Mouse (Mus musculus) stomach, embryonic 16.5 days (tissue): Measurements from ENCODE around the gene Kcnip1. TPM values are rescaled to one million over a fixed set of nuclear protein-coding genes. Genes with fewer than 3 reads are reported as not detected.

ENCODE experiments used
- ATAC-seq: fragments of 200-750 bp; cut with Nextera tagmentation; 2 replicates; pipeline ENCODE4 v1.8.0; 2017; ENCODE audit warnings: moderate number of reproducible peaks, moderate TSS enrichment; ENCODE audit not compliant: insufficient read depth, low FRiP score
- H3K27ac ChIP-seq: fragments of 300-500 bp; sonication (generic); 2 replicates; pipeline ENCODE4 v1.5.1; 2014; ENCODE audit warnings: low read length
- H3K27me3 ChIP-seq: fragments of 300-500 bp; sonication (generic); 2 replicates; pipeline ENCODE4 v1.6.1; 2014; ENCODE audit warnings: low read length, control low read depth, mixed read lengths; ENCODE audit not compliant: control insufficient read depth, insufficient read depth
- H3K36me3 ChIP-seq: fragments of 300-500 bp; sonication (generic); 2 replicates; pipeline ENCODE4 v1.6.1; 2014; ENCODE audit warnings: low read length; ENCODE audit not compliant: control insufficient read depth, insufficient read depth
- H3K4me1 ChIP-seq: fragments of 300-500 bp; sonication (generic); 2 replicates; pipeline ENCODE4 v1.6.1; 2014; ENCODE audit warnings: low read length, control low read depth, mixed read lengths; ENCODE audit not compliant: control insufficient read depth, insufficient read depth
- H3K4me2 ChIP-seq: fragments of 300-500 bp; sonication (generic); 2 replicates; pipeline ENCODE4 v1.6.1; 2014; ENCODE audit warnings: low read depth, low read length, mixed read lengths
- H3K4me3 ChIP-seq: fragments of 300-500 bp; sonication (generic); replicated peaks from 2 replicates; pipeline ENCODE4 v1.5.1; 2014; ENCODE audit warnings: mild to moderate bottlenecking, low read length
- H3K9ac ChIP-seq: fragments of 300-500 bp; sonication (generic); 2 replicates; pipeline ENCODE4 v1.6.1; 2014; ENCODE audit warnings: low read length
- H3K9me3 ChIP-seq: fragments of 300-500 bp; sonication (generic); replicated peaks from 2 replicates; pipeline ENCODE4 v1.6.1; 2016; ENCODE audit warnings: low read length, control low read depth; ENCODE audit not compliant: control insufficient read depth
- WGBS: fragments of 180-500 bp; shearing (Covaris S2); extraction: QIAGEN DNeasy Blood & Tissue Kit; methylation state at CpG from one replicate; pipeline ENCODE4 v1.1.7; 2014; 5-methylcytosine and 5-hydroxymethylcytosine counted together
- polyA plus RNA-seq: library from polyadenylated mRNA; unstranded; fragments of >200 nt; fragmentation: Nextera tagmentation; extraction: Ambion mirVana; gene quantifications from 2 replicates; pipeline ENCODE4 v1.2.1, GENCODE M21; 2015

Kcnip1 gene
- polyA plus RNA-seq, 1 experiment from 2014 or later, result 10.7 TPM

- Histone ChIP-seq H3K9ac (no peak overlapping the region), H3K4me1 (peaks cover 14% of the 10 kb centered on the region; the same call in 1 of the 2 replicates), H3K36me3 (no peaks in the 10 kb centered on the region), H3K9me3 (no peaks in the 10 kb centered on the region), H3K4me3 (no peak overlapping the region), H3K27me3 (no peaks in the 10 kb centered on the region), H3K4me2 (peak overlapping the region; percentile 16; the same call in 1 of the 2 replicates), H3K27ac (no peak overlapping the region)
- ATAC-seq, result peak; percentile 90
- whole genome bisulfite sequencing, result 15% methylated on average over 7 of the region's 7 CpGs
Observed at GRCm38 (mm10) chr11:33744429-33744828, 248.5 kb downstream of the Kcnip1 start.

- H3K9ac ChIP-seq, result no peak overlapping the region
- no peak overlapping the region for H3K4me3 ChIP-seq
- ATAC-seq, result no peak
- H3K36me3 ChIP-seq, result no peaks in the 10 kb centered on the region
- 84% methylated on average over 3 of the region's 3 CpGs for WGBS
- H3K4me1 ChIP-seq, result peaks cover 10% of the 10 kb centered on the region; the same call in 1 of the 2 replicates
- H3K27ac ChIP-seq, result no peak overlapping the region
- H3K27me3 ChIP-seq, result no peaks in the 10 kb centered on the region
- H3K9me3 ChIP-seq, result no peaks in the 10 kb centered on the region
- H3K4me2 ChIP-seq, result no peak overlapping the region
Observed at GRCm38 (mm10) chr11:33740187-33740586, 252.8 kb downstream of the Kcnip1 start.

- Histone ChIP-seq H3K27me3 (no peaks in the 10 kb centered on the region), H3K4me1 (no peaks in the 10 kb centered on the region), H3K4me3 (no peak overlapping the region), H3K9me3 (no peaks in the 10 kb centered on the region), H3K27ac (no peak overlapping the region), H3K9ac (no peak overlapping the region), H3K36me3 (no peaks in the 10 kb centered on the region), H3K4me2 (no peak overlapping the region)
- no peak for ATAC-seq
- WGBS, result 58% methylated on average over 10 of the region's 10 CpGs
Observed at GRCm38 (mm10) chr11:33736426-33736825, 256.5 kb downstream of the Kcnip1 start.

GRCm38 (mm10) chr11:33733269-33733668 lies 259.7 kb downstream of the Kcnip1 start:
- no peaks in the 10 kb centered on the region for H3K36me3 ChIP-seq
- H3K9ac ChIP-seq, result no peak overlapping the region
- ATAC-seq, result no peak
- no peaks in the 10 kb centered on the region for H3K4me1 ChIP-seq
- H3K9me3 ChIP-seq, result no peaks in the 10 kb centered on the region
- H3K4me3 ChIP-seq, result no peak overlapping the region
- WGBS, result 11% methylated on average over 3 of the region's 3 CpGs
- H3K4me2 ChIP-seq, result no peak overlapping the region
- H3K27me3 ChIP-seq, result no peaks in the 10 kb centered on the region
- no peak overlapping the region for H3K27ac ChIP-seq

GRCm38 (mm10) chr11:33732358-33732757 lies 260.6 kb downstream of the Kcnip1 start:
- Histone ChIP-seq H3K4me1 (no peaks in the 10 kb centered on the region), H3K27ac (no peak overlapping the region), H3K4me3 (no peak overlapping the region), H3K9me3 (no peaks in the 10 kb centered on the region), H3K9ac (no peak overlapping the region), H3K4me2 (no peak overlapping the region), H3K27me3 (no peaks in the 10 kb centered on the region), H3K36me3 (no peaks in the 10 kb centered on the region)
- 88% methylated on average over 8 of the region's 8 CpGs for WGBS
- no peak for ATAC-seq

- Histone ChIP-seq H3K4me2 (no peak overlapping the region), H3K9me3 (no peaks in the 10 kb centered on the region), H3K4me3 (no peak overlapping the region), H3K9ac (no peak overlapping the region), H3K27ac (no peak overlapping the region), H3K4me1 (no peaks in the 10 kb centered on the region), H3K27me3 (no peaks in the 10 kb centered on the region), H3K36me3 (no peaks in the 10 kb centered on the region)
- WGBS, result 22% methylated on average over 7 of the region's 7 CpGs
- no peak for ATAC-seq
Observed at GRCm38 (mm10) chr11:33721297-33721696, 271.7 kb downstream of the Kcnip1 start.

- 25% methylated on average over 4 of the region's 4 CpGs for WGBS
- no peak overlapping the region for H3K4me2 ChIP-seq
Observed at GRCm38 (mm10) chr11:33706777-33707176, 286.2 kb downstream of the Kcnip1 start.

GRCm38 (mm10) chr11:33701958-33702459 lies 290.9 kb downstream of the Kcnip1 start:
- 27% methylated on average over 2 of the region's 2 CpGs for WGBS
- Histone ChIP-seq H3K27ac (no peak overlapping the region), H3K4me1 (no peaks in the 10 kb centered on the region), H3K9me3 (no peaks in the 10 kb centered on the region), H3K4me2 (no peak overlapping the region), H3K4me3 (no peak overlapping the region), H3K9ac (no peak overlapping the region), H3K36me3 (no peaks in the 10 kb centered on the region), H3K27me3 (no peaks in the 10 kb centered on the region)
- ATAC-seq, result peak; percentile 50; the same call in 1 of the 2 replicates

More at GRCm38 (mm10) chr11:33706777-33707176, 286.2 kb downstream of the Kcnip1 start:
- no peak overlapping the region for H3K4me3 ChIP-seq
- no peaks in the 10 kb centered on the region for H3K27me3 ChIP-seq
- H3K36me3 ChIP-seq, result no peaks in the 10 kb centered on the region
- no peak overlapping the region for H3K9ac ChIP-seq
- H3K27ac ChIP-seq, result no peak overlapping the region
- ATAC-seq, result no peak; the same call in 1 of the 2 replicates
- H3K4me1 ChIP-seq, result no peaks in the 10 kb centered on the region
- H3K9me3 ChIP-seq, result no peaks in the 10 kb centered on the region

GRCm38 (mm10) chr11:33701236-33701957 lies 291.6 kb downstream of the Kcnip1 start:
- Histone ChIP-seq H3K36me3 (no peaks in the 10 kb centered on the region), H3K9ac (no peak overlapping the region)
- ATAC-seq, result no peak

More at GRCm38 (mm10) chr11:33701236-33701957, 291.6 kb downstream of the Kcnip1 start:
- no peaks in the 10 kb centered on the region for H3K27me3 ChIP-seq
- H3K4me3 ChIP-seq, result no peak overlapping the region
- 60% methylated on average over 1 of the region's 1 CpGs for WGBS
- H3K27ac ChIP-seq, result no peak overlapping the region
- H3K4me2 ChIP-seq, result no peak overlapping the region
- no peaks in the 10 kb centered on the region for H3K9me3 ChIP-seq
- no peaks in the 10 kb centered on the region for H3K4me1 ChIP-seq
